Mouse (Mus musculus) Patski (cell line): ENCODE data around the gene Abcc4. TPM values are rescaled to one million over a fixed set of nuclear protein-coding genes. Genes with fewer than 3 reads are reported as not detected.

Experiments
- ATAC-seq: fragments of 100-300 bp; one replicate; pipeline ENCODE4 v1.8.0; 2021
- CTCF ChIA-PET: fragments of 350-600 bp; sonication (Branson Sonifier 250); formaldehyde crosslinking; loops from one replicate; lab custom pipeline; 2022; ENCODE audit warnings: inconsistent platforms; lab: Charles Lee
- POLR2A ChIA-PET: fragments of 350-600 bp; sonication (Branson Sonifier 250); formaldehyde crosslinking; loops from one replicate; lab custom pipeline; 2022; ENCODE audit warnings: antibody characterized with exemption, inconsistent platforms; lab: Charles Lee
- DNase-seq: peaks from one replicate; pipeline ENCODE4 v3.0.0-alpha.2; 2011; ENCODE audit warnings: low read depth, low spot score
- H3K27me3 ChIP-seq: fragments of 371-371 bp; one replicate; pipeline ENCODE4 v1.5.1; 2021
- CTCF ChIP-seq: fragments of 100-300 bp; IDR thresholded peaks from one replicate; pipeline ENCODE4 v1.5.1; 2021
- in situ Hi-C: fragments of 300-500 bp; cut with MboI; formaldehyde crosslinking; loops from 3 replicates; pipeline ENCODE4 v1.11.1; 2018; ENCODE audit warnings: low pct_unique_long_range_greater_than_20kb, mixed read lengths
- polyA plus RNA-seq: library from polyadenylated mRNA; unstranded; gene quantifications from one replicate; pipeline ENCODE4 v1.2.3, GENCODE M21; 2021

The Abcc4 gene
- 52.8 TPM for polyA plus RNA-seq

DNA sequence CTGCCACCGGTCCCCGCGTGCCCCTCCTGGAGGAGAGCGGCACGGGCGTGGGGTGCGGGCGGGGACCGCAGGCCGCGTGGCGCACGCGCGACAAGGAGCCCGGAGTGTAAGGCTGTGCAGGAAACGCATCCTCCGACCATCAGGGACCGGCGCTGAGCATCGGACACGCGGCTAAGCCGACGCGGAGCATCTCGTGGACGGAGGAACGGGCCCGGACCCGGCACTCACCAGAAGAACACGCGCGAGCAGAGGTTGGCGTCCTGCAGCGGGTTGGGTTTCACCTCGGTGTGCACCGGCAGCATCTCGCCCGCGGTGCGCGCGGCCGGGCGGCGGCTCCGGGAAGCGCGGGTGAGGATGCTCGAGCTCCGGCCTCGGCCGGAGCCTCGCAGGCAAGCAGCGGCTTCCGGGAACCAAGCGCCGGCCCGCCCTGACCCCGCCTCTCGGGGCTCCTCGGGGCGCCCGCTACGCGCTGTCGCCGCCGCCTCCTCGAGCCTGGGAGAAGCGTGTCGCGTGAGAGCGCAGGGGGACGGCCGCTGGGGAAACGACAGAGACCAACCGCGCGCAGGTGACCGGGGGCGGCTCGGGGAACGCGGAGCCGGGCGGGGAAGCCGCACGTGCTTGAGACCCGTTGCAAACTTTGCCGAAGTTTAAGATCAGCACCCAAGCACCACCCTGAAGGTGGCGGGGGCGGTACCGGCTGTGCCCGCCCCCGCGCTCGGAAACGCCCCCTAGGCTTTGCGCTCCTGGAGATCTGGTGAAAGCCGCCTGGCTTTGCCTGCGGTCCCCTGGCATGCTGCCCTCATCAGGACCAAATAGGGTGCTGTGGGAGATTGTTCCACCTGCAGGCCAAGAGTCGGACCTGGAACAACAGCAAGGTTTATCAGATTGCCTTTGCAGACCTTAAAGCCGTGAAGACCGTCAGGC, at the start of gene Abcc4:
Abcc4 (minus strand) TSS at position 412 of the 924 bp plus-strand sequence.
- ChIA-PET POLR2A (interaction anchor here (0.7 kb wide), 1 partner anchor 61 kb away, joined by 5 read pairs; no protein-coding TSS in a partner anchor), CTCF (interaction anchor here (1.1 to 1.3 kb wide), 2 partner anchors 11 to 62 kb away, joined by 3 to 4 read pairs; no protein-coding TSS in a partner anchor)
- in situ Hi-C loops, result no loop called here
- ATAC-seq, result peak; percentile 78
- no peak for DNase-seq
- TF ChIP-seq CTCF, result no peak
- no peaks in the 10 kb centered on the region for H3K27me3 ChIP-seq

DNA sequence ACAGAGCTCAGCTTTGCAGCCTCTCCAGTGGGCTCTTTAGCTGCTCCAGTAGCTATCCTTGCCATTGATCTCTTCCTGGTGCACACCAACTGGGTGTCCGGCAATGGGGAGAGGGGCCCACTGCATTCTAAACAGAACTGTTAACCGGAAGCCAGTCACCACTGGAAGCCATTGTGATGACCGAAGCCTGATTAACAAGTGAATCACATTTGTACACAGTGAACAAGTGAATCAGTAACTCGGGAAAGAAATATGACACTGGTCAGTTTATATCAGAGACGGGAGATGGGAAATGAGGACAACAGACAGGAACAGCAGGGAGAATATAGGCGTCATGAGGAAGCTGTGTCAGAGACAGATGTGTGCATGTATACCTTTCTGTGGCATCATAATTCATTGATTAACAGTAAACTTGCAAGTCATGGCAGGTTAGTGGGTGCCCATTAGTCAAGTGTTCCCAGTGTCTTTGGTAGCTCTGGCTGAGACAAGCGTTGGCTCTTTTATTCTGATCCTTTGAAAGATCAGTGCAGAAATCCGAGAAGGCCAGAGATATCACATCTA, 45.3 kb upstream of the Abcc4 start:
- ATAC-seq, result peak; percentile 62
- TF ChIP-seq CTCF, result no peak
- DNase-seq, result no peak
- in situ Hi-C loops, result no loop called here
- ChIA-PET POLR2A (interaction anchor here (0.7 kb wide), 1 partner anchor 1338 kb away, joined by 3 read pairs; no protein-coding TSS in a partner anchor), CTCF (interaction anchor here (1.4 to 1.9 kb wide), 4 partner anchors 8 to 38 kb away, joined by 3 to 7 read pairs (median 4); no protein-coding TSS in a partner anchor)
- H3K27me3 ChIP-seq, result no peaks in the 10 kb centered on the region

DNA sequence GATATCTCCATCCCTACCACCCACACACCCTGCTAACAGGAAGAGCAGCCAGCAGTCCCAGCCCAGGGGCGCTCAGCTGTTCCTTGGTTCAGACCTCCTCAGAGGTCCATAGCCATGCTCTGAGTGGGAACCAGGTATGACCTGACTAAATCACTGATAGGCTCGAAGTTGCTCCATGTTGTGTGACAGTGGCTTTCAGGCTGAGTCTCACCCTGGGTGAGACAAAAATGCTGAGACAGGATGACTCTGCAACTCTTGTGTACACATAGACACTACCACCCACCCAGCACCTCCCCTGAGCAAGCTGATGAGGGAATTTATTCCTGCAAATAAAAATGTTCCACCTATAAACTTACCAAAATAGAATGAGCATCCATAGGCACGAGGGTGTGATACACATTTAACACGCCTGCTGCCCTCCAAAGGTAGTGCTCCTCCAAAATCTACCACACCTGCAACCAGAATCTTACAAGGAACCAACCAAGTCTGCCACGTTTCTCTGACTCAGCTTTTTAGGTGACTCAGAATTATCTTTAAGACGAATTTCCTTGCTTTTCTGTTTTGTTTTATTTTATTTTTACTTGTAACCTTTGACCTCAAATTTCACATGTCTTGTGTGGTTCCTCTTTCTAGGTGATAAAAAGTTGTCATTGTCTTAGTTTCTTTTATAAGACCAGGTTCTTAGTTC, 44.6 kb upstream of the Abcc4 start:
- no peak for TF ChIP-seq CTCF
- H3K27me3 ChIP-seq, result no peaks in the 10 kb centered on the region
- ATAC-seq (peak; percentile 8), DNase-seq (no peak)
- in situ Hi-C loops, result no loop called here
- CTCF ChIA-PET, result interaction anchor here (1.4 kb wide), 2 partner anchors 13 to 37 kb away, joined by 3 read pairs; no protein-coding TSS in a partner anchor
- POLR2A ChIA-PET, result no interaction called here

DNA sequence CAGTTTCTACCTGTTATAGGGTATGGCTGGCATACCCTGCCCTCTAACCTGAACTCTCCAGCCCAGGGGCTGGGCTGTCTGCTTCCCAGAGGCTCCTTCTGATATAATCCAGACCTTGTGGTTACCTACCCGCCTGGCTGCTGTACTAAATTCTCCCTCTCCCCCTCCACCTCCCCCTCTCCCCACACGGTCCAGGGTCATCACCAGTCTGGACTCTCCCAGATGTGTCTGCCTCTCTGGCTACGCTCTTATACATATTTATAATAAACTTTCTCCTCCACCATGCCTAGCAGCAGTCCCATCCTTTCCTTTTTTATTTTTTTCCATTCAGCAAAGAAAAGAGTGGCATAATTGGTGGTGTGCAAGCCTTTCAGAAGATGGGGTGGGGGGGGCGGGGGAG, 43.7 kb upstream of the Abcc4 start:
- DNase-seq (no peak), ATAC-seq (no peak)
- TF ChIP-seq CTCF, result no peak
- POLR2A ChIA-PET, result no interaction called here
- in situ Hi-C loops, result no loop called here
- CTCF ChIA-PET, result no interaction called here
- no peaks in the 10 kb centered on the region for H3K27me3 ChIP-seq

DNA sequence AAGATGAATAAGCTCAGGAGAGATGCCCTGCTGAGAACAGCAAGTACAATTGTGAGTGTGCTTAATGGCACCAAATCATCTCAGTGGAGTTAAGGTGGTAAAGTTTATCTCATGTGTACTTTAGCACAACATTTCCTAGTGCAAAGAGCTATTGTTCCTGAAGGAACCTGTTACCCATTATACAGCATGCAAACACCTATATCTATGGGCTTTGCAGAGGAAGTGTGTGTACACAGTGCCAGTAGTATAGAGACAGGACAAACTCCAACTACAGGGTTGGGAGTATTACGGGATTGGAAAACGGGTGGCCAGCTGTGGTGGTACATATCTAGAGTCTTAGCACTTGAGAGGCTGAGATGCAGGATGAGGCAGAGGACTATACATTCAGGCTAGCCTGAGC, 43.0 kb upstream of the Abcc4 start:
- ATAC-seq (no peak), DNase-seq (no peak)
- POLR2A ChIA-PET, result no interaction called here
- CTCF ChIA-PET, result no interaction called here
- no peaks in the 10 kb centered on the region for H3K27me3 ChIP-seq
- no peak for TF ChIP-seq CTCF
- in situ Hi-C loops, result no loop called here

DNA sequence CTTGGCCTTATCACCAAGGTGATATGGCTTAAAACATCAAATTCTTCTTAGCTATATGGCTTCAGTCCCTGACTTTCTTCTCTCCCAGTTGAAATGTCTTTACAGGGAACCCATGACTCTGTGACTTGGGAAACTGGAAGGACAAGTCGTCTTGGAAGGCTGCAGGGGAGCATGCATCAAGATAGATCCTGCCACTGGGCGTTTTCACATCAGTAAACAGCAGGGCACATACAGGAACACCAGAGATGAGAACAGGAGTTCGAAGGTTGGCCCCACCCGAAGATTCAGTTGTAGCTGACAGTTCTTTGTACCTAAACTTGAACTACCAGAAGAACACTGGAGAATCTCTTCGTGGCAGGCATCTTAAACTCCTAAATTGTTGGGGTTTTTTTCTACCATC, 36.8 kb upstream of the Abcc4 start:
- ATAC-seq (no peak), DNase-seq (no peak)
- H3K27me3 ChIP-seq, result no peaks in the 10 kb centered on the region
- TF ChIP-seq CTCF, result no peak
- CTCF ChIA-PET, result interaction anchor here (1.2 to 1.8 kb wide), 4 partner anchors 9 to 19 kb away, joined by 3 to 5 read pairs (median 5); no protein-coding TSS in a partner anchor
- in situ Hi-C loops, result no loop called here
- POLR2A ChIA-PET, result no interaction called here

DNA sequence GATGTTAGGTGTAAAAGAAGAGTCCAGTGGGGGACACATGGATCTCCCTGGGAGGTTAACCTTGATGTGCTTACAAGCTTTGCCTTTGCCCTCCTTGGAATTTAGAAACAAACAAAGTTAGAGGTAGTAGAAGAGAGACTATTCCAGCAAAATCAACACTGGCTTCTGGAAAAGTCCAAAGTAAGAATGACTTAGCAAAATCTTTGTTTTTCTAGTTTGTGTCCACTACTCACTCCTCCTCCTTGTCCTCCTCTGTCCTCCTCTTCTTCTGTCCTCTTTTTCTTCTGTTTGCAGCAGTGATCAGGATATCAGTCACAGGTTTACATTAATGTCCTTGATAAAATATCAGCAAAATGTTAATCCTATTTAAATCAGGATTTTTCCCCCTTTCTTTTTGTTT, 35.8 kb upstream of the Abcc4 start:
- POLR2A ChIA-PET, result no interaction called here
- no peaks in the 10 kb centered on the region for H3K27me3 ChIP-seq
- DNase-seq (no peak), ATAC-seq (no peak)
- in situ Hi-C loops, result no loop called here
- no peak for TF ChIP-seq CTCF
- CTCF ChIA-PET, result no interaction called here

DNA sequence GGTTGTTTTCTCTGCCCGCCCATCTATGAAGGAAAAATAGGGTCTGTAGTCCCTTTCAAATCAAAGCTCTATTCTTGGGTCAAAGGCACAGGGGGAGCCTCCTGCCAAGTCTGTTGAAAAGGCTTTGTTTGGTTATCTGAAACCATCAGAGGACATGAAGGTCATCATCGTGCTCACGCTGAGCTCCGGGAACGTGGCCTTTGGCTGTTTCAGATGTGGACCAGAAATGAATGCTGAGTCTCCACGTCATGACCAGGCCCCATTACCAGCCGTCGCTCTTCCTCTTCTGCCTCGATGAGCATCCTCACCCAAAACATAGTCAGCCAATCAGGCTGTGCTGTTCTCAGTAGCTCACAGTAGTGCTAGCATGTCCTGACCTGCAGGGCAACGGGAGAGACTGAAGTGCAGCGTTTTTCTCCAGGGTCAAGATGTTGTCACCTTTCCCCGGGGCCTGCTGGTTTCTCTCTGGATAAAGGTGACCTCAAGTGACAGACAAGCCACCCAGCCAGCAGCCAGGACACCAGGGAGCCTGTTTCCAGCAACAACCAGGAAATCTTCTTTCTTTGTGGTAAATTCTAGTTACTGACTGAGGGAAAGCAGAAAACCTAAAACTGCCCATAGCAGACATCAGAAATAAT, 31.4 kb upstream of the Abcc4 start:
- in situ Hi-C loops, result no loop called here
- POLR2A ChIA-PET, result no interaction called here
- no peak for TF ChIP-seq CTCF
- CTCF ChIA-PET, result interaction anchor here (0.7 kb wide), 1 partner anchor 14 kb away, joined by 3 read pairs; no protein-coding TSS in a partner anchor
- no peaks in the 10 kb centered on the region for H3K27me3 ChIP-seq
- ATAC-seq, result no peak
- no peak for DNase-seq

DNA sequence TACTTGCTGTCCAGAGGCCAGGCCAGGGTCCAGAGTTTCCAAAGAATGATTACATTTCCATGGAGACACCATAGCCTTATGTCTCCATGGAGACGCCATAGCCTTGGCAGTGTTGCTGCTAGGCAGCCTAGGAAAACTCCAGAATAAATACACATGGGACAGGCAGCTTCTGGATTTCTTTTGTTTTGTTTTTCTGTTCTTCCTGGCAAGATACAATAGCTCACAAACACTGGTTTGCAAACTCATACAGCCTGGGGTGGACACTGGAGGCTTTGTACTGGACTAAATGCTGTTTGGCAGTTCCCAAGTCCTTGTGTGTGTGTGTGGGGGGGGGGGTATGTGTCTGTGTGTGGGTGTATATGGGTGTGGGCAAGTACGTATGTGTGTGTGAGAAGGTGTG, 29.1 kb upstream of the Abcc4 start:
- ATAC-seq, result no peak
- in situ Hi-C loops, result no loop called here
- CTCF ChIA-PET, result no interaction called here

DNA sequence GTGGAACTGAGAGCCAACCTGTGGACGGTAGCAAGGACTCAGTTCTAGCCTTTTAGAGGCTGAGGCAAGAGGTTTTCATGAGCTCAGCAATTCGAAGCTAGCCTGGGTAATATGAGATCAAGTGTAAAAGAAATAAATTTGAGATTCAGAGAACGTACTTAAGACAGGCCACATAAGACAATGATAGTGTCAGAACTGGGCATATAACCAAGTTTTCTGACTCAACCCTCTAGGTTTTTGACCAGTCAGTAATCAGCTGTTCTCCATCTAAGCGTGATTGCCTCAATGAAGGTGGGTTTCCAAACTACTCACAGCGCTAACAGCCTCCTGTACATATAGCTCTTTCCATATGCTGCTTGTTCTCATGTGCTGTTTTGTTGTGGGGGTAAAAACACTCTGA, 27.1 kb upstream of the Abcc4 start:
- CTCF ChIA-PET, result interaction anchor here (0.8 to 1.4 kb wide), 3 partner anchors 14 to 30 kb away, joined by 3 to 4 read pairs (median 3); no protein-coding TSS in a partner anchor
- ATAC-seq, result no peak
- POLR2A ChIA-PET, result no interaction called here
- in situ Hi-C loops, result no loop called here
- TF ChIP-seq CTCF, result no peak
- no peak for DNase-seq
- H3K27me3 ChIP-seq, result no peaks in the 10 kb centered on the region

More for the DNA sequence above, 29.1 kb upstream of the Abcc4 start:
- POLR2A ChIA-PET, result no interaction called here
- TF ChIP-seq CTCF, result no peak
- no peaks in the 10 kb centered on the region for H3K27me3 ChIP-seq
- DNase-seq, result no peak
